Mouse (Mus musculus) hindbrain, embryonic 16.5 days (tissue): Measurements from ENCODE around the gene Ifi213. TPM values are rescaled to one million over a fixed set of nuclear protein-coding genes. Genes with fewer than 3 reads are reported as not detected.
"Not testable (repeated sequence)": the region's sequence is repeated elsewhere in the genome, so short reads cannot be mapped to it uniquely, and the experiment has no call there.

Experiments
- ATAC-seq: fragments of 200-750 bp; cut with Nextera tagmentation; 2 replicates; pipeline ENCODE4 v1.8.0; 2017; ENCODE audit warnings: moderate TSS enrichment, moderate library complexity
- H3K27ac ChIP-seq: fragments of 300-500 bp; sonication (generic); 2 replicates; pipeline ENCODE4 v1.5.1; 2014; ENCODE audit warnings: low read depth, mild to moderate bottlenecking, control low read depth, low read length, moderate library complexity
- H3K27me3 ChIP-seq: fragments of 300-500 bp; sonication (generic); replicated peaks from 2 replicates; pipeline ENCODE4 v1.6.1; 2014; ENCODE audit warnings: low read length; ENCODE audit not compliant: control insufficient read depth, insufficient read depth
- H3K36me3 ChIP-seq: fragments of 300-500 bp; sonication (generic); 2 replicates; pipeline ENCODE4 v1.6.1; 2014; ENCODE audit warnings: mild to moderate bottlenecking, low read length, moderate library complexity, mixed read lengths; ENCODE audit not compliant: control insufficient read depth, insufficient read depth
- H3K4me1 ChIP-seq: fragments of 300-500 bp; sonication (generic); 2 replicates; pipeline ENCODE4 v1.6.1; 2014; ENCODE audit warnings: low read depth, low read length; ENCODE audit not compliant: control insufficient read depth, insufficient read depth
- H3K4me2 ChIP-seq: fragments of 300-500 bp; sonication (generic); 2 replicates; pipeline ENCODE4 v1.6.1; 2014; ENCODE audit warnings: mild to moderate bottlenecking, low read length, control low read depth, moderate library complexity
- H3K4me3 ChIP-seq: fragments of 300-500 bp; sonication (generic); 2 replicates; pipeline ENCODE4 v1.5.1; 2014; ENCODE audit warnings: mild to moderate bottlenecking, low read length, control low read depth, moderate library complexity
- H3K9ac ChIP-seq: fragments of 300-500 bp; sonication (generic); 2 replicates; pipeline ENCODE4 v1.6.1; 2014; ENCODE audit warnings: low read depth, mild to moderate bottlenecking, control low read depth, low read length, moderate library complexity
- H3K9me3 ChIP-seq: fragments of 300-500 bp; sonication (generic); 2 replicates; pipeline ENCODE4 v1.6.1; 2014; ENCODE audit warnings: mild to moderate bottlenecking, low read length, moderate library complexity; ENCODE audit not compliant: control insufficient read depth
- WGBS: fragments of 180-500 bp; shearing (Covaris S2); extraction: QIAGEN DNeasy Blood & Tissue Kit; methylation state at CpG from one replicate; pipeline ENCODE4 v1.1.7; 2014; 5-methylcytosine and 5-hydroxymethylcytosine counted together
- polyA plus RNA-seq: library from polyadenylated mRNA; unstranded; fragments of >200 nt; fragmentation: Nextera tagmentation; extraction: Ambion mirVana; gene quantifications from 2 replicates; pipeline ENCODE4 v1.2.1, GENCODE M21; 2015

Ifi213 gene
- polyA plus RNA-seq, result 0.20 TPM in 1 of 2 replicates, not detected in the other

- H3K4me2 ChIP-seq, H3K4me1 ChIP-seq, H3K27me3 ChIP-seq, H3K9ac ChIP-seq, ATAC-seq, H3K9me3 ChIP-seq, H3K27ac ChIP-seq, H3K4me3 ChIP-seq, H3K36me3 ChIP-seq: not testable (repeated sequence)
- 93% methylated on average over 3 of the region's 3 CpGs for WGBS
These were observed at the start of gene Ifi213 for GRCm38 (mm10) chr1:173598838-173599494. Gene Ifi213 (minus strand): TSS chr1:173599274.

GRCm38 (mm10) chr1:173645393-173645792 is 46.3 kb upstream of the Ifi213 start:
- H3K4me3 ChIP-seq, result no peak overlapping the region
- no peak for ATAC-seq
- H3K27ac ChIP-seq, result no peak overlapping the region
- no peaks in the 10 kb centered on the region for H3K36me3 ChIP-seq
- H3K4me2 ChIP-seq, result no peak overlapping the region
- no peaks in the 10 kb centered on the region for H3K27me3 ChIP-seq
- WGBS, result 77% methylated on average over 2 of the region's 2 CpGs
- H3K4me1 ChIP-seq, result no peaks in the 10 kb centered on the region
- H3K9me3 ChIP-seq, result no peaks in the 10 kb centered on the region
- H3K9ac ChIP-seq, result no peak overlapping the region

GRCm38 (mm10) chr1:173633969-173634645 is 35.0 kb upstream of the Ifi213 start:
- Histone ChIP-seq H3K4me3 (no peak overlapping the region), H3K27me3 (no peaks in the 10 kb centered on the region), H3K4me1 (no peaks in the 10 kb centered on the region), H3K36me3 (no peaks in the 10 kb centered on the region), H3K9me3 (no peaks in the 10 kb centered on the region), H3K27ac (no peak overlapping the region), H3K9ac (no peak overlapping the region), H3K4me2 (no peak overlapping the region)
- 89% methylated on average over 5 of the region's 5 CpGs for WGBS
- no peak for ATAC-seq

- H3K9ac ChIP-seq, H3K27ac ChIP-seq, H3K4me3 ChIP-seq, H3K4me1 ChIP-seq, H3K9me3 ChIP-seq, ATAC-seq, H3K36me3 ChIP-seq, H3K27me3 ChIP-seq, H3K4me2 ChIP-seq: not testable (repeated sequence)
- 86% methylated on average over 2 of the region's 2 CpGs for WGBS
These were observed 31.5 kb upstream of the Ifi213 start, which contains the start of gene Ifi209 for GRCm38 (mm10) chr1:173630622-173631021. Gene Ifi209 (plus strand): TSS chr1:173630917.

- H3K4me1 ChIP-seq, result no peaks in the 10 kb centered on the region
- H3K36me3 ChIP-seq, result no peaks in the 10 kb centered on the region
- H3K9me3 ChIP-seq, result no peaks in the 10 kb centered on the region
- no peak overlapping the region for H3K9ac ChIP-seq
- no peak overlapping the region for H3K4me3 ChIP-seq
- ATAC-seq, result no peak
- no peak overlapping the region for H3K27ac ChIP-seq
- H3K27me3 ChIP-seq, result no peaks in the 10 kb centered on the region
- 80% methylated on average over 2 of the region's 2 CpGs for WGBS
- H3K4me2 ChIP-seq, result no peak overlapping the region
These were observed 27.6 kb upstream of the Ifi213 start for GRCm38 (mm10) chr1:173626686-173627085.

- Histone ChIP-seq H3K4me3 (no peak overlapping the region), H3K27me3 (no peaks in the 10 kb centered on the region), H3K36me3 (no peaks in the 10 kb centered on the region), H3K4me2 (no peak overlapping the region), H3K9me3 (no peaks in the 10 kb centered on the region), H3K27ac (no peak overlapping the region), H3K9ac (no peak overlapping the region), H3K4me1 (no peaks in the 10 kb centered on the region)
- 94% methylated on average over 2 of the region's 2 CpGs for whole genome bisulfite sequencing
- no peak for ATAC-seq
These were observed 25.0 kb upstream of the Ifi213 start for GRCm38 (mm10) chr1:173624052-173624451.

- H3K9ac ChIP-seq, H3K9me3 ChIP-seq, H3K27ac ChIP-seq, H3K27me3 ChIP-seq, H3K36me3 ChIP-seq, H3K4me1 ChIP-seq, H3K4me3 ChIP-seq, ATAC-seq, H3K4me2 ChIP-seq: not testable (repeated sequence)
- 82% methylated on average over 2 of the region's 2 CpGs for WGBS
These were observed 23.1 kb upstream of the Ifi213 start for GRCm38 (mm10) chr1:173622216-173622615.

- not testable (repeated sequence) for H3K4me1 ChIP-seq, H3K36me3 ChIP-seq, ATAC-seq, H3K4me3 ChIP-seq, H3K27ac ChIP-seq, H3K9me3 ChIP-seq, H3K9ac ChIP-seq, H3K4me2 ChIP-seq, H3K27me3 ChIP-seq
- WGBS, result 56% methylated on average over 3 of the region's 3 CpGs
These were observed 11.2 kb upstream of the Ifi213 start for GRCm38 (mm10) chr1:173610291-173610690.

GRCm38 (mm10) chr1:173589698-173590097 is 9.4 kb downstream of the Ifi213 start:
- not testable (repeated sequence) for ATAC-seq, H3K4me2 ChIP-seq, H3K9me3 ChIP-seq, H3K4me3 ChIP-seq, H3K36me3 ChIP-seq, H3K4me1 ChIP-seq, H3K27me3 ChIP-seq, H3K27ac ChIP-seq, H3K9ac ChIP-seq
- WGBS, result 87% methylated on average over 2 of the region's 2 CpGs
